Mouse (Mus musculus) neutrophil, adult 5-6 weeks (primary cell): ENCODE results near the gene Best1. TPM values are rescaled to one million over a fixed set of nuclear protein-coding genes. Genes with fewer than 3 reads are reported as not detected.

ENCODE experiments used
- ATAC-seq: fragments of 151-379, 151-347 bp; 2 replicates; pipeline ENCODE4 v1.8.0; 2017; ENCODE audit warnings: mild to moderate bottlenecking, moderate TSS enrichment; ENCODE audit not compliant: insufficient number of reproducible peaks, poor library complexity, low FRiP score, severe bottlenecking; ENCODE audit errors: extremely low read depth
- total RNA-seq: library from RNA; stranded (forward); fragments of 200-1000 nt; gene quantifications from 2 replicates; pipeline ENCODE4 v1.2.3, GENCODE M21; 2017

The Best1 gene
- total RNA-seq, 1 experiment from 2014 or later = 0.23 TPM

DNA sequence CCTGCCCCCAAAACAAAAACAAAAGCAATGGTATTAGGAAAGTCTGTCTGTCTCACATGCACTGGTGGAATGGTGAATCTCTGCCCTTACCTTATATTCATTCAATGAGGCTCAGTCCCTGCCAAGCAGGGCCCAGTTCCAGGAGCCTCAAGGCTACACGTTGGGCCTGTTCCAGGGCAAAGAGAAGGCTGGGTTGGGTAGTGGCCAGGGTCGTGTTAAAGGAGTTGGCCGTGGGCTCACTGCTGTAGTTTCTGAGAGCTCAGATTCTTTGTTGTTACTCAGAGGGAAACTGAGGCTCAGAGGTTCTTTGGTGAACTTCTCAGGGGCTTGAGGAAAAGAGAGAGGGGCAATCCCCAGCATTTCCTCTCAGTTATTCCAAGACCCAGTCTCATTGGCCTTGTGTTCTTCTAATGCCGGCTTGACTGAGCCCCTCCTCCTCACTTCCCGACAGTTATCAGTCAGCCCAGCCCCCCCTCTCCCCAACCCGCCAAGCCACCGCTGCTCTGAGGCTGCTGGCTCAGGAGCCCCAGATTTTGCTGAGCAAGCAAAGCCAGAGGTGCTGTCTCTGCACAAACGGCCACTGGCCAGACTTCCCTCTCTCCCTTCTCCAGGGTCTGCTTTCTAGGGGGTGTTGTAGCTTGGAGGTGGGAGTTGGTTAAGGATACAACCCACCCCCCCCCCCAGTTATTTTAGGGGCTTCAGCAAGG is 23.9 kb upstream of the Best1 start:
- ATAC-seq = no peak

- ATAC-seq = no peak
Measured at GRCm38 (mm10) chr19:10023304-10023758, 21.9 kb upstream of the Best1 start.

GRCm38 (mm10) chr19:10022414-10023303 is 21.2 kb upstream of the Best1 start:
- no peak for ATAC-seq

DNA sequence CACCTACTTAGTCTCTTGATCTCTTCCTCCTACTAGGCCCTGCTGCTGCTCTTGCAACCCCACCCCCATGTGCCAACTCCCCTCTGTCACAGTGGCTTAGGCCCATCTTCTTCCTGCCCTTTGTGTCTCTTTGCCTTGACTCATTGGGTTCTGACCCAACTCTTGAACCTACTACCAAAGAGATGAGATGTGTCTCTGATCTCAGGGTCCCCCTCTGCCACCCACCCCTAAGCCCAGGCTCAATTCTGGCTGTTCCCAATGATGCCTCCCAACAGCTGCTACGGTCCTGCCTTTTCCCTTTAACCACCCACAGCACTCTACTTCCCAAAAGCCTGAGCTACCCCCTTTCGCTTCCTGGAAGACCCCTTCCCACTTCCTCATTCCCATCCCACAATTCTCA is 20.5 kb upstream of the Best1 start:
- no peak for ATAC-seq

DNA sequence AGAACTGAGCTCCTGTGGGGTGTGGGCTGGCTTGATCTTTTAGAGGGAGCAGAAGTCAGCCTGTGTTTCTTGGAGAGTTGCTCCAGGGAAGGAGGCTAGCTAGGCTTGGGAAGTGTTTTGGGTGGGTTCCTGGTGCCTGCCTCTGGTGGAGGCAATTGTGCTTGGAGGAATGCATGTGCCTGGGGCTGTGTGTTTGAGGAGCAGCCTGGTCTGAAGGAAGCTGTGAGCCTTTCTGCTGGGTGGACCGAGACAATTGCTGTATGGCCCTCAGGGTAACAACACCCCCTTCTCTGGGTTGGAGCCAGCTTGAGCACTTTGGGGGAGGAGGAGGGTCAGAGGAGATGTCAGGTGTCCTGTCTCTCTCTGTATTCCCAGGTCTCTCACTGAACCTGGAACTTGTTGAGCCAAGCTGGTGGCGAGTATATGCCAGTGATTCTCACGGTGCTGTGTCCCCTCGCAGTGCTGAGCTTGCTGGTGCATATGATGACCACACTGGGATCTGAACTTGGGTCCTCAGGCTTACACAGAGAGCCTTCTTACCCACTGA is 17.9 kb upstream of the Best1 start:
- no peak for ATAC-seq

- no peak for ATAC-seq
Measured at GRCm38 (mm10) chr19:10018527-10018818, 17.0 kb upstream of the Best1 start.

DNA sequence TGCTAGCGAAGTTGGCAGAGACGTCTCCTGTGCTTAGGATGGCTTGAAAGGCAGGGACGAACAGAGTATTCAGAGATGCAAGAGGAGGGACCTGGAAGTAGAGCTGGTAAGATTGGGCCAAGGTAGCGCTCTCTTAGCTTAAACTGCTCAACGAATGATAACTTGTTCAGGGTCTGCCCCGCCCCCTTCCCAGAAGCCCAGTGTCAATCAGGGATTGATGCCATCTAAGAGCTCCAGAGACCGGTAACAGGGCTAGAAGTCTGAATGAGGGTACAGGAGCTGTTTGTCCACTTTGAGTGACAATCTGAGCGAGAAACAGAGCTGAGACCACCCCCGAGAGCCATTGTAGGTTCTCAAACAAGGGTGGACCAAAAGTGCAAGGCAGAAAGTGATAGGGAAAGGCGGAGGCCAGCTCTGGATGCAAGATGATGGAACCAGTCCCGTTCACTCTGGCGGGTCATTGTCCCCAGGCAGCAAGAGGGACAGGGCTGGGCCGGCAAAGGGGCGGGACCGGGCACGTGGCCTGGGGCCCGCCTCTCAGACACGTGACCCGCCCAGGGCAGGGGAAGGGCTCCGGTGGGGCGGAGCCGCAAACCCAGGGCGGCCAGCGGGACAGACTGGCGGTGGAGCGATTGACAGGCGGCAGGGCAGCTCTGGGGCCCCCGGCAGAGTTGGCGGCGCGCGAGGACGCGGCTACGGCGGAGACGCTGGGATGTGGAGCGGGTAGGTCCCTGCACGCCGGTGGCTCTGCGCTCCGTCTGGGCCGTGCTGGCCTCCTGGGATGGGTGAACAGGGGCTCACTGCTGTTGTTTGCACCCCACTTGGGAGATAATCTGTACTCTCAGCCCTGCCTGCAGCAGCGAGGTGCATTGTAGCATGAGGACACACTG is 16.4 kb upstream of the Best1 start:
- peak; percentile 31; the same call in 1 of the 2 replicates for ATAC-seq

DNA sequence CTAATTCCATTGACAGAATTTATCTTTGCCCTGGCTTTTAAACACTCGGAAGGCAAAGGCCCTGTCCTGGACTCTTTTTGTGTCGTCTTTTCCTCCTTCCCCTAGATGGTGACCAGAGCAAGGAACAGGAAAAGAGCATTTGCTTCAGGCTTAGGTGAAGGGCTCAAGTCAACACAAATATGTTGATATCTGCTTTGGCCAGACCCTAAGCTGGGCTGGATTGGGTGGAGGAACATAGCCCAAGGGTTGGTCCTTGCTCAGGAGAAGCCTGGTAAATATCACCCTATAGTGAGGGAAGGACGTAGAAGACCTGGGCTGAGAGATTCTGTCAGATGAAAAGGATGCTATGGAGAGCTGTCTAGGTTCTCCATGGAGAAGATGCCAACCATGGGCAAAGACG is 14.7 kb upstream of the Best1 start:
- no peak for ATAC-seq

GRCm38 (mm10) chr19:10015442-10015841 is 14.0 kb upstream of the Best1 start:
- no peak for ATAC-seq

DNA sequence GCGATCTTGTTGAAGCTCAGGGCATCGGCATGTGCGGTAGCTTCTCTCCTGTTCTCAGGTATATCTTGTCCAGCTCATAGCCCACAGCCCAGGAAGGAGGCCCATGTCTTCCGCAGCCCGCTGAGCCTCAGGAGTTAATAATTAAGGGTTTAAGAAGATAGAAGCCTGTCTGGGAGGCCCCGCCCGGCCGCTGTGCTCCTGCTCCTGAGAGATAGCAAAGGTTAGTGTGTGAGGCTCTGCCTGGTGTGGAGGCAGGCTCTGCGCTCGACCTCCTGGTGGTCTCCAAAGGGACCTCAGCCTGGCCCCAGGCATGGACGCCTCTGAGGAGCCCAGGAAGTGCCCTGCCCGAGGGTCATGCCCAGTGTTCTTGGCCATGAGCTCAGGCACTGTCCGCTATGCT is 13.4 kb upstream of the Best1 start:
- no peak for ATAC-seq

GRCm38 (mm10) chr19:10013913-10014312 is 12.5 kb upstream of the Best1 start:
- no peak for ATAC-seq

- ATAC-seq = no peak
Measured at GRCm38 (mm10) chr19:10013348-10013747, 11.9 kb upstream of the Best1 start.

DNA sequence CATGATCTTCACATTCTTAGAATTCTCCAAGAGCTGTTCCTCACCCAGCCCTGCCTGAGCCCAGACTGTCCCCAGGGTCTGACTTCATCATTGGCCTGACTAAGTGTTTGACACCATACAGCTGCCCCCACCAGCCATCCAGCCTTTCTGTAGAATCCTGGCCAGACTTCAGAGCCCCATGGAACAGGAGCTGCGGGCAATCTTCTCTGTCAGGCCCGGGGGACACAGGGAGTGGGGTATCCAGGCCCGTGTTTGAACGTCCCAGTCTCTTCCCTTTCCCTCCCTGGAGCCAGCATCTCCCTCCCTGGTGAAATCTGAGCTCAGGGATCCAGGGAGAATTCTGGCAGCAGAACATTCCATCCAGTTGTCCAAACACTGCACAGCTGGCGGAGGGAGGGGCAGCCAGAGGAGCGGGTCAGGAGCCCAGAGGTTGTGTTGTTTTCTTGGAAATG is 11.4 kb upstream of the Best1 start:
- no peak for ATAC-seq

GRCm38 (mm10) chr19:10011408-10011807 is 10.0 kb upstream of the Best1 start:
- no peak for ATAC-seq

DNA sequence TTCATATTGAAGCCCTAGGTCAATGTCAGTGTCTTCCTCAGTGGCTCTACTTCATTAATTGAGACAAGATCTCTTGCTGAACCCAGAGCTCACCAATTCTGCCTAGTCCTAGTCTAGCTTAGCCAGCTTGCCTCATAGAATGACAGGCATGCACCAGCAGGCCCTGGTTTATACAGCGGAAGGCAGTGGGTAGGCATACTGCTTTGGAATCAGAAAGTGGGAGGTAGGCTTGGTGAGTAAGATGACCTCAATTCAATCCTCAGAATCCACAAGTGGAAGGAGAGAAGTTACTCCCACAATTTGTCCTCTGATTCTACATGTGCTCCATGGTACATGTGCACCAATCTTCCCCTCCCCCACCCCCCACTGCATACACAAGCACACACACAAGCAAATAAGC is 2.3 kb upstream of the Best1 start:
- ATAC-seq = no peak

DNA sequence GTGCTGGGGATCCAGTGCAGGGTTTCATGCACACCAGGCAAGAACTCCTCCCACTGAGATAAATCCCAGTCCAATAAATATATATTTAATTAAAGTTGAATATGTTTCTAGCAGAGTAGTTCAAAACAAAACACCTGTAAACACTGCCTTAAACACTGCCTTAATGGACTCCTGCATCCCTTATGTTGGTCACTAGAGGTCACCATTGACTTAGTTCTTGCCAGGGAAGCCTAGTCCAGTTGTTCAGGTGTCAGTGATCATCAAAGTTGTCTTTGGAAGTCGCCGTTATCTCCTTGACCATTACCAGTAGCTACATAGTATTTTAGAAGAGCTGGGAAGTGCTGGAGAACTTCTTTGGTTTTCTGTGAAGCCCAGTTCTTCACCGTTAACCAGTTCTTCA is 1.1 kb downstream of the Best1 start:
- peak; percentile 57; the same call in 1 of the 2 replicates for ATAC-seq

- ATAC-seq = no peak
Measured at GRCm38 (mm10) chr19:9998736-9999486, 2.5 kb downstream of the Best1 start.

GRCm38 (mm10) chr19:9998063-9998416 is 3.4 kb downstream of the Best1 start:
- ATAC-seq = no peak
